Mouse (Mus musculus) heart, adult 11 months (tissue): ENCODE measurements around the gene Gm26566.

Experiments used
- DNase-seq: peaks from one replicate; pipeline ENCODE4 v3.0.0; 2022

Gm26566 gene

GRCm38 (mm10) chr4:88721791-88722721, at the start of gene Gm26566, which contains the start of gene Klhl9:
Gene Gm26566 (plus strand): TSS chr4:88721805.
Gene Klhl9 (minus strand): TSS chr4:88722465.
- peak; percentile 99 for DNase-seq

- no peak for DNase-seq
These were observed 44.8 kb upstream of the Gm26566 start, which contains the start of gene Ifna16 for GRCm38 (mm10) chr4:88676824-88677223. Gene Ifna16 (minus strand): TSS chr4:88676924.

GRCm38 (mm10) chr4:88680362-88680761, 41.2 kb upstream of the Gm26566 start:
- no peak for DNase-seq

- no peak for DNase-seq
These were observed 40.3 kb upstream of the Gm26566 start for GRCm38 (mm10) chr4:88681353-88681752.

- DNase-seq, result no peak
These were observed 37.8 kb upstream of the Gm26566 start, which contains the start of gene Ifna2 for GRCm38 (mm10) chr4:88683812-88684211. Gene Ifna2 (minus strand): TSS chr4:88683912.

- DNase-seq, result no peak
These were observed 30.3 kb upstream of the Gm26566 start, which contains the start of gene Ifnab for GRCm38 (mm10) chr4:88691259-88691658. Gene Ifnab (minus strand): TSS chr4:88691359.

- DNase-seq, result no peak
These were observed 29.1 kb upstream of the Gm26566 start for GRCm38 (mm10) chr4:88692537-88692936.

GRCm38 (mm10) chr4:88693392-88693791, 28.2 kb upstream of the Gm26566 start:
- DNase-seq, result no peak

GRCm38 (mm10) chr4:88696237-88696884, 25.2 kb upstream of the Gm26566 start:
- peak; percentile 94 for DNase-seq

- DNase-seq, result no peak
These were observed 24.5 kb upstream of the Gm26566 start for GRCm38 (mm10) chr4:88697108-88697507.

- no peak for DNase-seq
These were observed 23.9 kb upstream of the Gm26566 start for GRCm38 (mm10) chr4:88697753-88698152.

- DNase-seq, result no peak
These were observed 22.8 kb upstream of the Gm26566 start for GRCm38 (mm10) chr4:88698781-88699180.

- no peak for DNase-seq
These were observed 22.3 kb upstream of the Gm26566 start for GRCm38 (mm10) chr4:88699301-88699700.

- peak; percentile 88 for DNase-seq
These were observed 15.7 kb upstream of the Gm26566 start for GRCm38 (mm10) chr4:88705924-88706323.

- peak; percentile 81 for DNase-seq
These were observed 14.3 kb upstream of the Gm26566 start for GRCm38 (mm10) chr4:88707128-88707826.

GRCm38 (mm10) chr4:88714281-88714680, 7.3 kb upstream of the Gm26566 start:
- DNase-seq, result no peak

GRCm38 (mm10) chr4:88715059-88715458, 6.5 kb upstream of the Gm26566 start:
- DNase-seq, result peak; percentile 88

GRCm38 (mm10) chr4:88718715-88719114, 2.9 kb upstream of the Gm26566 start:
- no peak for DNase-seq

GRCm38 (mm10) chr4:88723497-88724090, 2.0 kb downstream of the Gm26566 start:
- peak; percentile 42 for DNase-seq

- peak; percentile 24 for DNase-seq
These were observed 5.1 kb downstream of the Gm26566 start for GRCm38 (mm10) chr4:88726727-88727126.

- DNase-seq, result peak; percentile 48
These were observed 5.7 kb downstream of the Gm26566 start for GRCm38 (mm10) chr4:88727324-88727723.

GRCm38 (mm10) chr4:88738480-88738879, 16.9 kb downstream of the Gm26566 start:
- DNase-seq, result peak; percentile 90

- DNase-seq, result no peak
These were observed 17.4 kb downstream of the Gm26566 start for GRCm38 (mm10) chr4:88739036-88739435.
